Mouse (Mus musculus) right cerebral cortex, adult 2 months (tissue): Measurements from ENCODE around the gene Phf19.

Experiments used
- DNase-seq, 2 experiments: peaks; one replicate each; pipeline ENCODE4 v3.0.0; 2021 to 2022; ENCODE audit warnings: low spot score in 2 of 2

Gene Phf19

GRCm38 (mm10) chr2:34938269-34939208 is 24.7 kb upstream of the Phf19 start:
- DNase-seq: no peak

- DNase-seq: no peak
Measured at GRCm38 (mm10) chr2:34937460-34937859, 23.6 kb upstream of the Phf19 start.

GRCm38 (mm10) chr2:34927320-34927719 is 13.5 kb upstream of the Phf19 start:
- no peak for DNase-seq

GRCm38 (mm10) chr2:34922729-34923128 is 8.9 kb upstream of the Phf19 start:
- DNase-seq: no peak

GRCm38 (mm10) chr2:34920144-34920543 is 6.3 kb upstream of the Phf19 start:
- no peak for DNase-seq

- DNase-seq: no peak
Measured at GRCm38 (mm10) chr2:34915103-34915502, 1.3 kb upstream of the Phf19 start.

GRCm38 (mm10) chr2:34914823-34915082 is 927 bp upstream of the Phf19 start:
- no peak for DNase-seq

GRCm38 (mm10) chr2:34914069-34914822 is 420 bp upstream of the Phf19 start:
- peak; percentile 19 to 34 for DNase-seq

- no peak for DNase-seq
Measured at GRCm38 (mm10) chr2:34912613-34913012, 1.2 kb downstream of the Phf19 start.

GRCm38 (mm10) chr2:34911871-34912270 is 2.0 kb downstream of the Phf19 start:
- DNase-seq: no peak

GRCm38 (mm10) chr2:34909719-34910118 is 4.1 kb downstream of the Phf19 start:
- no peak for DNase-seq

- no peak for DNase-seq
Measured at GRCm38 (mm10) chr2:34906861-34907604, 6.8 kb downstream of the Phf19 start.

GRCm38 (mm10) chr2:34906426-34906825 is 7.4 kb downstream of the Phf19 start:
- DNase-seq: no peak

- DNase-seq: peak; percentile 96 to 98
Measured at GRCm38 (mm10) chr2:34904849-34905542, 8.8 kb downstream of the Phf19 start.

GRCm38 (mm10) chr2:34903652-34904405 is 10.0 kb downstream of the Phf19 start:
- no peak for DNase-seq

GRCm38 (mm10) chr2:34903191-34903590 is 10.6 kb downstream of the Phf19 start:
- no peak for DNase-seq

GRCm38 (mm10) chr2:34902731-34903130 is 11.1 kb downstream of the Phf19 start:
- DNase-seq: no peak

- DNase-seq: no peak
Measured at GRCm38 (mm10) chr2:34901726-34902125, 12.1 kb downstream of the Phf19 start.

GRCm38 (mm10) chr2:34900412-34900811 is 13.4 kb downstream of the Phf19 start:
- no peak for DNase-seq

GRCm38 (mm10) chr2:34899682-34900081 is 14.1 kb downstream of the Phf19 start:
- no peak for DNase-seq

GRCm38 (mm10) chr2:34897820-34898219 is 16.0 kb downstream of the Phf19 start:
- no peak for DNase-seq
